Mouse (Mus musculus): Measurements from ENCODE around the gene Dip2b. TPM values are rescaled to one million over a fixed set of nuclear protein-coding genes. Genes with fewer than 3 reads are reported as not detected.

Gene Dip2b
- polyA plus RNA-seq, 1 experiment from 2014 or later, result 15.0 TPM

DNA sequence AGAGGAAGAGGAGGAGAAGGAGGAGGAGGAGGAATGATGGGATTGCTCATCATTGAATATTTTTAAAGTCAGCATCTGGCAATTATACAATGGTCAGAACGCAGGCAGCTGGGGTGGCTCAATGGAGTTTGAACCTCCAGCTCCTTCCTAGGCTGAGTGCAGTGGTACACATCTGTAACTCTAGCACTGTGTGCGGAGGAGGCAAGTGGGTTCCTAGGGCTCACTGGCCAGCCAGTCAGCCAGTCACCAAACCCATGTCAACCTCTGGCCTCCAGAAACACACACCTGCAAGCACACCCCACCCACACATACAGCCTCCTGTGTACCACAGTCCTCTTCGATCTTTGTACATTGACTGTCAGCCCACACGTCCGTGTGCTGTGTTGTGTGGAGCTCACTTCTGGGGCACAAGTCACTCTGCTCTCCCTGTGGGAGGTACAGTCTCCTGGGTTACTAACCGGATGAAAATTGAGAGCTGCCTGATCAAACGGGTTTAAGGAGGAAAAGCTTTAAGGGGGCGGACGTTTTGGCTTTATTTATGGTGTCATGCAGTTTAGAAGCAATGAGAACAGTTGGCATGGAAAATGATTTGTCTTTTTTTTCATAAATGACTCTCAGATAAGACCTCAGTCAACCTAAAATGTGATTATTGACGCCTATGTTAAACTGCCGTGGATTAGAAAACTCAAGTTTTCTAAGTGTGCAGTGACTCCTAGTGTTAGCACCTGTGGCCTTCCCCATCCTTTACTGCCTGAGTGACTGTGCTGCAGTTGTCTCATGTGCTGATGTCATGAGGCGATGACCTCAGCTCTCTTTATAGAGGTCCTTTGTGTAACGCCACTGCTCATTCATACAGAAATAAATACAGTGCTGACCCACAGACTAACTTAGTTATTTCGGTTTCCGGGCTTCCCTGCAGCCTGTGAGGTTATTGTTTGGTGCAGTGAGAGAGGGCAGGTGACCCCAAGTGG, 106.7 kb downstream of the Dip2b start:
- no peak overlapping the region for H3K4me3 ChIP-seq
- H3K4me1 ChIP-seq, result peaks cover 13% of the 10 kb centered on the region; the same call in 1 of the 2 replicates
- no peak overlapping the region for H3K4me2 ChIP-seq (replicated peaks)
- ATAC-seq (ENCODE audit: insufficient number of reproducible peaks, insufficient read depth, low FRiP score, low TSS enrichment), result no peak
- no peaks in the 10 kb centered on the region for H3K27me3 ChIP-seq
- H3K9ac ChIP-seq, result no peak overlapping the region
- 69% methylated on average over 15 of the region's 15 CpGs for WGBS
- H3K36me3 ChIP-seq, result 0 out of 2 replicates have a peak, but pooled peaks cover 2% of the 10 kb centered on the region
- no peak overlapping the region for H3K27ac ChIP-seq
- H3K9me3 ChIP-seq, result no peaks in the 10 kb centered on the region

DNA sequence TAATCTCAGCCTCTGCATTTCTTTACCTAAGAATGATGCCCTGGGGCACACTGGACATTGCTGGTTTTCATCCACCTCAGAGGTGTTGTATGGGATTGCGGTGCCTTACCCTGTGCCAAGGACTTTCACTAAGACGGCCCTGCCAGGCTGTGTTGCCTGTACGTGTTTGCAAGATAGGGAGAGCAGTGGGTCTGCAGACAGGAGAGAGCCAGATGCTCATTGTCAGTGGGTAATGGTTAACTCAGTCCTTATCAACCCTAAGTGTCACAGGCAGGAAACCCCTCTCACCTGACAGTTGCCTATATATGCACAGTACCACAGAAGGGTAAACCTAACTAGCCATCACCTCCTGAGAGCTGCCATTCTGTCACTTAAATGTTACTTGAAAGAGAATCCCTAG, 107.5 kb downstream of the Dip2b start:
- H3K4me2 ChIP-seq (replicated peaks), result no peak overlapping the region
- H3K9me3 ChIP-seq, result no peaks in the 10 kb centered on the region
- no peaks in the 10 kb centered on the region for H3K27me3 ChIP-seq
- H3K4me3 ChIP-seq, result no peak overlapping the region
- 0 out of 2 replicates have a peak, but pooled peaks cover 2% of the 10 kb centered on the region for H3K36me3 ChIP-seq
- peaks cover 17% of the 10 kb centered on the region; the same call in 1 of the 2 replicates for H3K4me1 ChIP-seq
- no peak for ATAC-seq (ENCODE audit: insufficient number of reproducible peaks, insufficient read depth, low FRiP score, low TSS enrichment)
- H3K9ac ChIP-seq, result no peak overlapping the region
- WGBS, result 94% methylated on average over 3 of the region's 3 CpGs
- H3K27ac ChIP-seq, result no peak overlapping the region

DNA sequence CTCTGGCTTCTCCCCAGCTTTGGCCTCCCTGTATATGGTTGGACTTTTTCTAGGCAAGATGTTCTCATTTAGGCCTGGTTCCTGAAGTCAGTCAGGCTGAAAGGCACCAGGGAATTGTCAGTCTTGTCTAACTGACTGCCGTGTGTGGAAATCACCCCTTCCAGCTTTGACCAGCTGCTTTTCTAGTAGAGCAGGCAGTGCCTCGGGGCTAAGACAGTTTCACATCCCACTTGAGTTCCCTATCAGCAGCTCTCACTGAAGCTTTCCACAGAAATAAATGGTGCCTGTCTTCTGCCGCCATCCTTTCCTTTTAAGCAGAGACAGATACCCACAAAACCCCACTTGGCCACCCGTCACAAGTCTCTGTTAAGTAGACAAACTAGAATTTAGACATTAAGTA, 112.1 kb downstream of the Dip2b start:
- ATAC-seq (ENCODE audit: insufficient number of reproducible peaks, insufficient read depth, low FRiP score, low TSS enrichment), result no peak
- Histone ChIP-seq H3K36me3 (peaks cover 24% of the 10 kb centered on the region), H3K9me3 (no peaks in the 10 kb centered on the region), H3K4me1 (peaks cover 13% of the 10 kb centered on the region; the same call in 1 of the 2 replicates), H3K9ac (no peak overlapping the region), H3K4me2 (replicated peaks) (no peak overlapping the region), H3K27me3 (no peaks in the 10 kb centered on the region), H3K4me3 (no peak overlapping the region), H3K27ac (no peak overlapping the region)
- 56% methylated on average over 4 of the region's 4 CpGs for WGBS

DNA sequence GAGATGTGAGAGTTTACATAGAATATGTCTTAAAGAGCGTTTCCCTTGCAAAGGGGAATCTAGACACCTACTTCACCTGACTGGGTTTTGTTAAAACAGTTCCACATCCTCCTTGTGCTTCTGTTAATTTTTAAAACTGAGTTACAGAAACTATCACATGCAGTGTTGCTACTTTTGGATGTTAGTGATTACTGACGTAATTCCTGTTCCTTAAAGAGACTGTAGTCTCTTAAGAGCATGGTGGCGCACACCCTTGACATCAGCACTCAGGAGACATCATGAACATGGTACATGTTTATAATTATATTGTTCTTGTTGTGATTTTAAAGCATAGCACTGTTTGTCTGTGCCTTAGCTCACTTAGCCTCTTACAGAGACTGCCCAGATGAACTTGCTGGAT, 113.9 kb downstream of the Dip2b start:
- Histone ChIP-seq H3K36me3 (peaks cover 42% of the 10 kb centered on the region), H3K27ac (no peak overlapping the region), H3K9ac (no peak overlapping the region), H3K4me1 (peaks cover 9% of the 10 kb centered on the region; the same call in 1 of the 2 replicates), H3K27me3 (no peaks in the 10 kb centered on the region), H3K9me3 (no peaks in the 10 kb centered on the region), H3K4me3 (no peak overlapping the region), H3K4me2 (replicated peaks) (no peak overlapping the region)
- ATAC-seq (ENCODE audit: insufficient number of reproducible peaks, insufficient read depth, low FRiP score, low TSS enrichment), result no peak
- 92% methylated on average over 3 of the region's 3 CpGs for WGBS

DNA sequence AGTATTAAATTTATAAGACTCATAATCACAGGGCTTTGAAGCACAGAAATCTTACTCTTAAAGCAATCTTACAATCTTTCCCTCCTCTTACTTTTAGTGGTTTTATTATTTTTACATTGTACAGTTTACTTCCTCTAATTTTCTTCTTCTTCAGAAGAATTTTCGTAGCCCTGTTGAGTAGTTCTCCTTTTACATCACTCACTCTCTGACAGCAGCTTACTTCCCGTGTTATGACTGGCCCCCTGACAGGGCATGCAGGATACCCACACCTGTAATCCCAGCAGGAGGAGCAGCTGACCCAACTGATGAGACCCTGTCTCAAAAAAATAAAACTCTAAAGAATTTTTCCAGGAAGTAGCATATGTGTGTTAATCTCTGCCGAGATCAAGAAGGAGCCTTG, 114.6 kb downstream of the Dip2b start:
- H3K4me2 ChIP-seq (replicated peaks), result no peak overlapping the region
- WGBS, result 70% methylated on average over 3 of the region's 3 CpGs
- H3K27ac ChIP-seq, result no peak overlapping the region
- H3K36me3 ChIP-seq, result peaks cover 46% of the 10 kb centered on the region
- H3K4me1 ChIP-seq, result peaks cover 9% of the 10 kb centered on the region; the same call in 1 of the 2 replicates
- H3K9me3 ChIP-seq, result no peaks in the 10 kb centered on the region
- H3K4me3 ChIP-seq, result no peak overlapping the region
- no peaks in the 10 kb centered on the region for H3K27me3 ChIP-seq
- H3K9ac ChIP-seq, result no peak overlapping the region
- no peak for ATAC-seq (ENCODE audit: insufficient number of reproducible peaks, insufficient read depth, low FRiP score, low TSS enrichment)

DNA sequence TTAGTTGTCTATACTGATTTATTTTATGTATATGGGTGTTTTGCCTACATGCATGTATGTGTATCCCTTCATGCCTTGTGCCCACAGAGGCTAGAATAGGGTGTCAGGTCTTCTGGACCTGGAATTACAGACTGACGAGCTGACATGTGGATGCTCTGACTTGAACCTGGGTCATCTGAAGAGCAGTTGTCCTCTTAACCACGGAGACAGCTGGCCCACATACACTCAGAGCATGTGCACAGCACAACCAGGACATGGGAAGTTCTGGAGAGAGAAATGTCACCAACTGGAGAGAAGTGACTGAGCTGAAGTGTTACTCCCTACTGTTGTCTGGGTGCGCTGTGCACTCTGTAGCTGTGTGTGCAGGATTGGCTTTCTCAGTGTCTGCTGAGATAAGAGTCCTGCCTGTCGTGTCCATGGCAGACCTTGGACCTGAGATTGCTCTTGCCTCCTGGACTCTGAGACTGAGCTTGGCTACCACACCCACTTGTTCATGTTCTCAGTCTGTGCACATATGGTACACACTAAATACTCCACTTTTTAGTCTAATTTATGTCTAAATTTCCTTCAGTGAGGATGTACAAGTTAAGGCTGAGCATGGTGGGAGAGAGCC, 117.7 kb downstream of the Dip2b start:
- peaks cover 59% of the 10 kb centered on the region for H3K36me3 ChIP-seq
- no peak overlapping the region for H3K4me2 ChIP-seq (replicated peaks)
- ATAC-seq (ENCODE audit: insufficient number of reproducible peaks, insufficient read depth, low FRiP score, low TSS enrichment), result no peak
- H3K27me3 ChIP-seq, result no peaks in the 10 kb centered on the region
- no peak overlapping the region for H3K4me3 ChIP-seq
- no peak overlapping the region for H3K9ac ChIP-seq
- WGBS, result 87% methylated on average over 4 of the region's 4 CpGs
- no peaks in the 10 kb centered on the region for H3K4me1 ChIP-seq
- H3K9me3 ChIP-seq, result no peaks in the 10 kb centered on the region
- H3K27ac ChIP-seq, result no peak overlapping the region

DNA sequence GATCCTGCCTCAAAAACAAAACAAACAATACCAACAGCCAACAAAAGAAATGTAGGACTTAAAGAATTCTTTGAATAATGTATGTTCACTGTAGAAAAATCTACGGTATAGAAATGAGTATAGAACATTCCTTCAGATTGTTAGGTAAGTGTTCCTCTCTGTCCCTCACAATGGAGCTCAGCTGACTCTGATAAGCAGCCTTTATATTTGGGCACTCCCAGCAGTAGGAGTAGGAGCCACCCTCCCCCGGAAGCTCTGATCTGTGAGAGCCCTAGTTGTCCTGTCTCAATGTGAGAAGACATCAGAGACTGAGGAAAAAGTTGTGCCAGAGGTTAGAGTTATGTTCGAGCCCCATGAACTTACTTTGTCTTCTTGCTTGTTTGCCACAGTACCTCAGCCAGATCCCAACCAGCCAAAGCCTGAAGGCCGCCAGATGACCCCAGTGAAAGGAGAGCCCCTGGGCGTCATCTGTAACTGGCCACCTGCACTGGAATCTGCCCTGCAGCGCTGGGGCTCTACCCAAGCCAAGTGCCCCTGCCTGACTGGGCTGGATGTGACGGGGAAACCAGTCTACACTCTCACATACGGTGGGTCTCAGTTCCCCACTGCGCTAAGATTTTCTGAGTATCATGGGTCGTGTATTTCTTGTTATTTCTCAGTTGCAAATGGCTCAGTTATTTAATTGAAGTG, 118.5 kb downstream of the Dip2b start:
- Histone ChIP-seq H3K4me3 (no peak overlapping the region), H3K4me1 (no peaks in the 10 kb centered on the region), H3K4me2 (replicated peaks) (no peak overlapping the region), H3K9ac (no peak overlapping the region), H3K27ac (no peak overlapping the region), H3K36me3 (peaks cover 61% of the 10 kb centered on the region), H3K27me3 (no peaks in the 10 kb centered on the region), H3K9me3 (no peaks in the 10 kb centered on the region)
- WGBS, result 82% methylated on average over 10 of the region's 10 CpGs
- no peak for ATAC-seq (ENCODE audit: insufficient number of reproducible peaks, insufficient read depth, low FRiP score, low TSS enrichment)

DNA sequence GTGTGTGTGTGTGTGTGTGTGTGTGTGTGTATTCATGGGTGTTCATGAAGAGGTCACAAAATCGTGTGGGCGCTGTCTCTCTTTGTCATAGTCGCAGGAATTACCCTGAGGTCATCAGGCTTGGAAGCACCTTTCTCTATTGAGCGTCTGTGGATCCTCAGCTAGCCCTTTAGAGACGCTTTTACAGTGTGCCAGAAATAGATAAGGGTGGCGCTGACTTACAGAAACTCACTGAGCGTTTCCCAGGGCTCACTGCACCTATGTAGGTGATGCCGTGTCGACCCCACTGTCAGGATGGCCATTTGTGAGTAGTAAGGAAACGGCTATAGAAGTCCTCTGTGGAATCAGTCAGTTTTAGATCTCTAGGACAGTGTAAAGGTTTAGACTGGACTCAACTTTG, 120.5 kb downstream of the Dip2b start:
- no peak overlapping the region for H3K9ac ChIP-seq
- H3K27ac ChIP-seq, result no peak overlapping the region
- no peak overlapping the region for H3K4me2 ChIP-seq (replicated peaks)
- H3K36me3 ChIP-seq, result peaks cover 70% of the 10 kb centered on the region
- no peak overlapping the region for H3K4me3 ChIP-seq
- no peaks in the 10 kb centered on the region for H3K9me3 ChIP-seq
- WGBS, result 89% methylated on average over 10 of the region's 10 CpGs
- no peak for ATAC-seq (ENCODE audit: insufficient number of reproducible peaks, insufficient read depth, low FRiP score, low TSS enrichment)
- H3K27me3 ChIP-seq, result no peaks in the 10 kb centered on the region
- no peaks in the 10 kb centered on the region for H3K4me1 ChIP-seq

DNA sequence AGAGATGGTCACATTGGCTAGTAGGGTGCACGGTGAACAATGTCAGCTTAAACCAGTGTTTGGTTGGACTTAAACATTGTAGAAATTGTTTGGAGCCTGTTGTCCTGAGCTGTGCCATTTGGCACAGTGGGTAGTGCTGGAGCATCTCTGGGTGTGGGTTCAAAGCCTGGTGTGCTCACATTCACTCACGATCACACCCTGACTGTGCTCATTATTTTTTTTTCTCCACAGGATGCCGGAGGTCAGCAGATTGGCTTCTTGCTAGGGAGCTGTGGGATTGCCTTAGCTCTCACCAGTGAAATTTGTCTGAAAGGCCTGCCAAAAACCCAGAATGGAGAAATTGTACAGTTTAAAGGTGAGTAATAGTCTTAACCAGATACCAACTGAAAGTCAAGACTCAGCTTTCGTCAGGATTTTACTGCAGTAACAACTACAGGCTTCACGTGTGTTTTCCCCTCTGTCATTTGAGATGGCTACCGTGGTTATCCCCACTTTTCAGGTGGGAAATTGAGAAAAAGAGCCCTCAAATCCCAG, 123.3 kb downstream of the Dip2b start:
- H3K9me3 ChIP-seq, result no peaks in the 10 kb centered on the region
- peaks cover 55% of the 10 kb centered on the region for H3K36me3 ChIP-seq
- no peak for ATAC-seq (ENCODE audit: insufficient number of reproducible peaks, insufficient read depth, low FRiP score, low TSS enrichment)
- H3K27me3 ChIP-seq, result no peaks in the 10 kb centered on the region
- no peak overlapping the region for H3K9ac ChIP-seq
- no peak overlapping the region for H3K4me2 ChIP-seq (replicated peaks)
- WGBS, result 86% methylated on average over 6 of the region's 6 CpGs
- no peak overlapping the region for H3K4me3 ChIP-seq
- H3K27ac ChIP-seq, result no peak overlapping the region
- H3K4me1 ChIP-seq, result no peaks in the 10 kb centered on the region

DNA sequence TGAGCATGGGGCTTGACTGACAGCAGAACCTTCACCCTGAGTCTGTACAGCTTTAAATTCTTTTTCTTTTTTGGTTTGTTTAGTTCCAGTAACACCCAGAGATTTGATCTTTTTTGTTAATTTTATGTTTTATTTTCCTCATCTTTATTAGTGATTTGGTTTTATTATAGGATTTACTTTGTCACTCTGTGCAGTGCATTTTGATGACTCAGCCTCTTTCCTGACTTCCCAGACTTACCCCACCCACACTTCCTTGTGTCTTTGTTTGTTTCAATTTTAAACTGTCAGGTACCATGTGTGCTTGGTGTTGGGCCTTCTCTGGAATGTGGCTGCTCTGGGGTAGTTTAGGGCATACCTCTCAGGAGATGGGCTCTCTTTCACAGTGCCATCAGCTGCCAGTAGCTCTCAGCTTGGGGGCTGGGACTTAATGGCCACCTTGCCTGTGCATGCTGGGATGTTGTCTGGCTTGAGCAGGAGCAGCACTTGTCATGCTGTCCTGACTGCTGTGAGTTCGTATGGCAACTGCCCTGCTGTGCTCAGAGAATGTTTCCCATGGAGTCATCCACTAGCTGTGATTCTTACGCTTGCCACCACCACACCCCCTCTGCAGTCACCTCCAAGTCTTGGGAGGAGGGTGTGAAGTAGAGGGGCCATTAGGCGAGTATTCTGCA, 125.1 kb downstream of the Dip2b start:
- no peak for ATAC-seq (ENCODE audit: insufficient number of reproducible peaks, insufficient read depth, low FRiP score, low TSS enrichment)
- no peaks in the 10 kb centered on the region for H3K9me3 ChIP-seq
- H3K4me1 ChIP-seq, result no peaks in the 10 kb centered on the region
- no peak overlapping the region for H3K4me3 ChIP-seq
- no peak overlapping the region for H3K27ac ChIP-seq
- H3K36me3 ChIP-seq, result peaks cover 51% of the 10 kb centered on the region
- H3K9ac ChIP-seq, result no peak overlapping the region
- H3K27me3 ChIP-seq, result no peaks in the 10 kb centered on the region
- H3K4me2 ChIP-seq (replicated peaks), result no peak overlapping the region
- 81% methylated on average over 3 of the region's 3 CpGs for WGBS

DNA sequence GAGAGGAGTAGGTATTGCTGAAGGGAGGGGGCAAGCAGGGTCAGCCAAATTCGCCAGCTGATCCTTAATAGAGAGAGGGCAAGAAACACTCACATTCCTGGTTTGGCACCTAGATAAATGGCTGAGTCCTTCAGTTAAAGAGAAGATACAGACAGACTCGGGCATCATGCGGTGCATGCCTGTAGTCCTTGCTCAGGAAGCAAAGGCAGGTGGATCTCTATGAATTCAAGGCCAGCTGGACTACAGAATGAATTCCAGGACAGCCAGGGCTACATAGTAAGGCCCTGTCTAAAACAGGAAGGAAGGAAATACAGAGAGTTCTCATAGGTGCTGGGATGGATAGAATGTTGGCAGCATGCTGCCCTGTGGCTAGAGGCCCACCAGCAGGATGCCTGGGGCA, 128.0 kb downstream of the Dip2b start:
- no peaks in the 10 kb centered on the region for H3K4me1 ChIP-seq
- no peak overlapping the region for H3K9ac ChIP-seq
- H3K27ac ChIP-seq, result no peak overlapping the region
- H3K27me3 ChIP-seq, result no peaks in the 10 kb centered on the region
- H3K36me3 ChIP-seq, result peaks cover 60% of the 10 kb centered on the region
- H3K4me3 ChIP-seq, result no peak overlapping the region
- no peak for ATAC-seq (ENCODE audit: insufficient number of reproducible peaks, insufficient read depth, low FRiP score, low TSS enrichment)
- no peak overlapping the region for H3K4me2 ChIP-seq (replicated peaks)
- no peaks in the 10 kb centered on the region for H3K9me3 ChIP-seq
- WGBS, result 87% methylated on average over 3 of the region's 3 CpGs
